Mouse (Mus musculus) frontal cortex, postnatal 10 days (tissue): ENCODE measurements around the gene Ndufaf8.

Experiments
- DNase-seq, 2 experiments: peaks; one replicate each; pipeline ENCODE4 v3.0.0; 2022; ENCODE audit warnings: low spot score in 2 of 2, mixed read lengths in 1 of 2

Gene Ndufaf8

DNA sequence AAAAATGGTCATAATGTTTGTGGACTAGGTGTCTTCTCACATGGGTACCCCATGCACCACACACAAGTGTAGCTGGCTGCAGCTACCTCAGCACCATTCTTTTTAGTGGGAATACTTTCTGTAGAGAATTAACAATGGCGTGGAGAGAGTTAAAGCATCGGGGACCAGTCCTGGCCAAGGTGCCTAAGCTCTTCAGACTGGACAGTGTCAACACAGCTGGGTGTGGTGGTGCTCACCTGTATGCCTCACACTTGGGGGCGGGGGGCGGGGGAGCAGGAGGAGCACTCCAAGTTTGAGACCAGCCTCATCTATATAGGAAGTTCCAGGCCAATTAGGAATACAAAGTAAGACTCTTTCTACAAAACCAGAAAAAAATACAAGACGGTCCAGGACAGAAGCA is 35.4 kb downstream of the Ndufaf8 start:
- no peak for DNase-seq

DNA sequence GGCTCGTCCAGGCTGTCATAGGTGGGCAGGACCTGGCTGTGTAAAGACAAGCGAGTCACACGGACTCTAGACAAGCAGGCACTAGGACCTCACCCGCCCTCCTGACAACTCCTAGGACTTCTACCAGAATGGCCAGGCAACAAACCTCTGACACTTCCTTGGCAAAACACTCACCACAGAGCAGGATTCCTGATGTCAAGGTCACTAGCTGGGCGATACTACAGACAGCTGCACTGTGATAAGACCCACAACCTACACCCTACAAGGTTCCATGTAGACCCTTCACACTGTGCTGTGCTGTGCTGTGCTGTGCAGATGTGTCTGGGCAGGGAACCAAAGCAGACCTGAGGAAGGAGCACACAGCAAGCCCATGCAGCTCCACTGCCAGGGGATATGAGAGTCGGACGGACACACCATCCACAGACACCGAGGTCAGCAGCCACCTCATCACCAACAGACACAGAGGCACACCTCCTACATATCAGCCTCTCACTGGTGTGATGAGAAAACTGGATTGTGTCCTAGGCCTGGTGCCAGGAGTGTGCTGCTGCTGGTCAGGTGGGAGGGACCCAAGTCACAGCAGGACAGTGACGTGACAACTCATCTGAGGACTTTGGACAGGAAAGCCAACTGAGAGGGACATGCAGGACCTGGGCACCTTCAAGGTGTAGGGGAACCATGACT is 36.3 kb downstream of the Ndufaf8 start:
- no peak for DNase-seq

DNA sequence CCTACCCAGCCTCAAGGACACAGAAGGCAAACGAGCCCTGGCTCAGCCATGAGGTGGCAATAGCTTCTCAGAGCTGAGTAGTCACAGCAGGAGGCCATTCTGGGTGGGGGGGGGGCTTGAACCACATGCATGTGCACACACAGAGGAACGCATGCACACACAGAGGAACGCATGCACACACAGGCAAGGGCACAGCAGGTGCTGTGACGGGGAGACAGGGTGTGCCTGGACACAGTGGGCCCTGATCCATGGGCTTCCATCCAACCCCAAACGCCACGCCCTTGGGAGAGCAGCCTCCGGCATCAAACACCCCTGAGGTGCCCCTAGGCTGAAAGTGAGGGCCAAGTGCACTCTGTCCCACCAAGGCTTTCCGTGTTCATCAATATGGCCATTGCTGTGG is 37.5 kb downstream of the Ndufaf8 start:
- DNase-seq: no peak

DNA sequence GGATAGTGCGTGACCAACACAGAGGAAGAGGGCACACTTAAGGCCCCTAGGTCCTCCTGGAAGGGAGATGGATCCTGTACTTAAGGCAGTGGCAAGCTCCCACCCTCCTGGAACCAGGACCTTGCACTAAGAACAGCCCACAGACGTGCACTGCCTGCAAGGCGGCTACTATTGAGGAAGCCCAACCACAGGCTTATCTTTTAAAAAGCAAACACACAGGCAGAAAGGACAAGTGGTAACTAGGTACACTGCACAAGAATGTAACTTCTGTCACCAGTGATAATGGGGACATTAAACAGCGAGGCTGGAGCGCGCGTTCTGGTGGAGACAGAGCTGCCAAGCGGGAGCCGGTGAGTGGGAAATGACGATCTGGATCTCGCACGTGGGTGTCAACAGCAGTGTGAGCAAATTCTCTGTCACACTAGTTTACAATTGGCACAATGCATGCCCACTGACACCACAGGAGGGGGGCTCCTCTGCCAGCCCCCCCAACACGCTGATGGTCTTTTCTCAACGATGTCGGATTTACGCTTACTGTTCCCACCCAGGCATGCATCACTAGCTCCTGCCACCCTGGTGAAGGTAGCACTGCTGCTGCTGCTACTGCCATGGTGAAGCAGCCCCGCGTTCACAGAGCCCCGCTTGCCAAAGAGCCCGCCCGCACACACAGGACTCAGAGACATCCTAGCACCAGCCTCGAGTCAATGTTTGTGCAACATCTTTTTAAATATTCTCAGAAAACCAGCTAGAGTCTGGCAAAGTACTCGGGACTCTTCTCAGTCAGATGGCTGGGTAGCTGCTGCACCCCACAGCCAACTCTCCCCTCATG is 38.3 kb downstream of the Ndufaf8 start:
- DNase-seq: peak in 1 of 2 experiments; percentile 55

DNA sequence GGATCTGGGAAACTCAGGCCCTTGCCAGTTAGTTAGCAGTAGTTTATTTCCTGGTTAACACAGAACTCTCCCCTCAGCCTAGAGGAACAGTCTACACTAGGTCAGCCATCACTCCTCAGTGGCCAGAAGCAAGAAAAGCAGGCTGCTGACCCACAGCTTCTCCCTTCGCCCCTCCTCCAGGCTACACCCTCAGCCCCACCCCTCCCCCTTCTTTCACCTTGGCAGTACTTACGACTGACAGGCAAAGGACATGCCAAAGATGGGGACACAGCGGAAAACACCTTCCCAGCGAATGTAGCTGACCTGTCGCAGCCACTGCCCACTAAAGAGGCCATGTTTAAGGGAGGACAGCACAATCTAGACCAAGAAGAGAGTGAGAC is 38.9 kb downstream of the Ndufaf8 start:
- DNase-seq: no peak

- no peak for DNase-seq
Observed at GRCm38 (mm10) chr11:120139309-120139731, 40.6 kb downstream of the Ndufaf8 start.

GRCm38 (mm10) chr11:120140255-120140654 is 41.5 kb downstream of the Ndufaf8 start:
- no peak for DNase-seq

GRCm38 (mm10) chr11:120142601-120143051 is 43.9 kb downstream of the Ndufaf8 start:
- DNase-seq: peak; percentile 33 to 58

DNA sequence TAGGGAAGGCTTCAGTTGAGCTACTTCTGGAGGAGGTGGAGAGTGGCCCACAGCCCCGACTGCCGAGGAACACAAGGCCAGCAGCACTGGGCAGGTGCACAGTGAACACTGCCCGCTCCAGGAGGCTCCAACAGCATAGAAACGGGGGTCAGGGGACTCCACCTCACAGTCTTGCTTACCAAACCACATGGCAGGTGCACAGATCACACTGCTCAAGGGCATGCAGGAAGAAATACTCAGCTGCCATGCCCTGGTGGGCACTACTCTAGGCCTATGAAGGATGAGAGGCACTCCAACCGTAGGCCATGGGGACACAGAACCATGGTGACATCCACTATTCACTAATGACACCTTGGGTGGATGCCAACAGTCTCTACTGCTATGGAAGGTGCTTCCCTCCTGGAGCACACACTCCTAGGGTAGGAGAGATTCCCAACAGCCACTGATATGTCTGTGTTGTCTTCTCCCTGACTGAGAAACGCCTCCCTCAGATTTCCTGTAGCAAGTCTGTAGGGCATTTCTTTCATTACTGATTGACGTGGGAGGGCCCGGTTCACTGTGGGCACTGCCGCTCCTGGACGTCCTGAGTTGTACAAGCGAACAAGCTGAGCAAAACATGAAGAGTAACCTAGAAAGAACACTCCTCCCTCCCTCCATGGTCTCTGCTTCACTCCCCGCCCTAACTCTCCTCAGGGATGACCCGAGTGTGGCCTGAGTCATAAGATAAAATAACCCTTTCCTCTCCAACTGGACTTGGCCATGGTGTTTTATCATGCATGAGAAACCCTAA is 45.2 kb downstream of the Ndufaf8 start:
- no peak for DNase-seq

DNA sequence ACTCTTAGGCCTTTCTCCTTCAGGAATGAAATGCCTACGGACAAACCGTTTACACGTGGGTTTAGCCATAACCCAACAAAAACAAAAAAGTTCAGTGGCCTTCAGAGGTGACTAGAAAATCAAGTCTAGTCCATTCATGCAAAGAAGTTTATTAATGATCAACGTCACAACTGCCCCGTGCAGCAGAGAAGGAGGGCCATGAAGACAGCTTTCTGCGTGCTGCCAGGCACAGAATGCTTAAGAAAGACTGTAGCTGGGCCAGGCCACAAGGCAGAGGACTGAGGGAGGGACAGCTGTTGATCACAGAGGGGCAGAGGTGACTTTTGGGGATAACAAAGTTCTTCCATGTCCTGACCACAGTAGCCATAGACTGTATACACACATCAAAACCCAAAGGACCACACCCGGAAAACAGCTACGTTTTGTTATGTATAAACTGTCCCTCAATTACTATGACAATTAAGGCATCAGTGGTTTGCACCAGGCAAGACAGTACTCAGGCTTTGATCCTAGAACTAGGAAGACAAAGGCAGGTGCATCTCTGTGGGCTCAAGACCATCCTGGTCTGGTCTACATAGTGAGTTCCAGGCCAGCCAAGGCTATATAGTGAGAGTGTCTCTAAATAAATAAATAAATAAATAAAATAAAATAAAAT is 49.6 kb downstream of the Ndufaf8 start:
- no peak for DNase-seq

- DNase-seq: no peak
Observed at GRCm38 (mm10) chr11:120149510-120150200, 50.9 kb downstream of the Ndufaf8 start.
